Mouse (Mus musculus): ENCODE measurements around the gene Tnnc2. TPM values are rescaled to one million over a fixed set of nuclear protein-coding genes. Genes with fewer than 3 reads are reported as not detected.

The Tnnc2 gene
- polyA plus RNA-seq, 1 experiment from 2014 or later, result 1.0 TPM

- Histone ChIP-seq H3K27ac (no peak overlapping the region), H3K9ac (ENCODE audit: low read depth, low read length) (no peak overlapping the region), H3K4me3 (replicated peaks; ENCODE audit: low read depth, low read length) (no peak overlapping the region), H3K27me3 (ENCODE audit: insufficient read depth, low read length) (no peaks in the 10 kb centered on the region), H3K4me1 (replicated peaks; ENCODE audit: insufficient read depth, low read length) (no peaks in the 10 kb centered on the region), H3K36me3 (ENCODE audit: insufficient read depth, low read length) (no peaks in the 10 kb centered on the region), H3K4me2 (ENCODE audit: low read length) (no peak overlapping the region), H3K9me3 (replicated peaks; ENCODE audit: low read length) (no peaks in the 10 kb centered on the region)
- no peak for TF ChIP-seq CTCF (IDR thresholded peaks at IDR 0.05; ENCODE audit: low read depth)
- 91% methylated on average over 2 of the region's 2 CpGs for WGBS
- no peak for ATAC-seq (replicated peaks; ENCODE audit: low FRiP score, low read depth)
- no peak for DNase-seq (ENCODE audit: low spot score)
These were observed 46.5 kb downstream of the Tnnc2 start for GRCm38 (mm10) chr2:164733259-164733658.

GRCm38 (mm10) chr2:164731719-164732118 is 48.0 kb downstream of the Tnnc2 start:
- H3K9me3 ChIP-seq (replicated peaks; ENCODE audit: low read length), result no peaks in the 10 kb centered on the region
- no peak for TF ChIP-seq CTCF (IDR thresholded peaks at IDR 0.05; ENCODE audit: low read depth)
- WGBS, result 68% methylated on average over 5 of the region's 5 CpGs
- ATAC-seq (replicated peaks; ENCODE audit: low FRiP score, low read depth) (no peak), DNase-seq (ENCODE audit: low spot score) (no peak)
- no peaks in the 10 kb centered on the region for H3K36me3 ChIP-seq (ENCODE audit: insufficient read depth, low read length)
- H3K4me3 ChIP-seq (replicated peaks; ENCODE audit: low read depth, low read length), result no peak overlapping the region
- no peak overlapping the region for H3K4me2 ChIP-seq (ENCODE audit: low read length)
- no peaks in the 10 kb centered on the region for H3K27me3 ChIP-seq (ENCODE audit: insufficient read depth, low read length)
- H3K27ac ChIP-seq, result no peak overlapping the region
- no peaks in the 10 kb centered on the region for H3K4me1 ChIP-seq (replicated peaks; ENCODE audit: insufficient read depth, low read length)
- no peak overlapping the region for H3K9ac ChIP-seq (ENCODE audit: low read depth, low read length)

Other genes starting within 250 kb of the Tnnc2 start
- gene Wfdc2, start 217.6 kb downstream of the Tnnc2 start, polyA plus RNA-seq (2015; fragmentation: Nextera tagmentation; extraction: Ambion mirVana), result 715 and 716 TPM in 2 replicates
- not detected in 2 replicates for gene Spint3, start 206.5 kb downstream of the Tnnc2 start, polyA plus RNA-seq (2015; fragmentation: Nextera tagmentation; extraction: Ambion mirVana)
- not detected in 2 replicates for gene Wfdc6a, start 194.5 kb downstream of the Tnnc2 start, polyA plus RNA-seq (2015; fragmentation: Nextera tagmentation; extraction: Ambion mirVana)
- gene Eppin, start 186.4 kb downstream of the Tnnc2 start, polyA plus RNA-seq (2015; fragmentation: Nextera tagmentation; extraction: Ambion mirVana), result 0.16 TPM in 1 of 2 replicates, not detected in the other
- gene Wfdc6b, start 166.4 kb downstream of the Tnnc2 start, polyA plus RNA-seq (2015; fragmentation: Nextera tagmentation; extraction: Ambion mirVana), result not detected in 2 replicates
- gene Wfdc8, start 166.3 kb downstream of the Tnnc2 start, polyA plus RNA-seq (2015; fragmentation: Nextera tagmentation; extraction: Ambion mirVana), result 0.05 TPM in 1 of 2 replicates, not detected in the other
- 0.17 TPM in 1 of 2 replicates, not detected in the other for gene Wfdc16, start 141.2 kb downstream of the Tnnc2 start, polyA plus RNA-seq (2015; fragmentation: Nextera tagmentation; extraction: Ambion mirVana)
- gene Wfdc10, start 123.9 kb downstream of the Tnnc2 start, polyA plus RNA-seq (2015; fragmentation: Nextera tagmentation; extraction: Ambion mirVana), result 0.34 and 0.38 TPM in 2 replicates
- gene Wfdc9, start 123.4 kb downstream of the Tnnc2 start, polyA plus RNA-seq (2015; fragmentation: Nextera tagmentation; extraction: Ambion mirVana), result not detected in 2 replicates
- not detected in 2 replicates for gene Wfdc11, start 105.9 kb downstream of the Tnnc2 start, polyA plus RNA-seq (2015; fragmentation: Nextera tagmentation; extraction: Ambion mirVana)
- gene Wfdc13, start 94.9 kb downstream of the Tnnc2 start, polyA plus RNA-seq (2015; fragmentation: Nextera tagmentation; extraction: Ambion mirVana), result 1.4 and 1.6 TPM in 2 replicates
- 0.84 and 1.4 TPM in 2 replicates for gene Spint4, start 81.5 kb downstream of the Tnnc2 start, polyA plus RNA-seq (2015; fragmentation: Nextera tagmentation; extraction: Ambion mirVana)
- not detected in 2 replicates for gene Spint5, start 64.7 kb downstream of the Tnnc2 start, polyA plus RNA-seq (2015; fragmentation: Nextera tagmentation; extraction: Ambion mirVana)
- gene Wfdc3, start 34.0 kb downstream of the Tnnc2 start, polyA plus RNA-seq (2015; fragmentation: Nextera tagmentation; extraction: Ambion mirVana), result 0.64 and 1.1 TPM in 2 replicates
- gene Dnttip1, start 34.0 kb downstream of the Tnnc2 start, polyA plus RNA-seq (2015; fragmentation: Nextera tagmentation; extraction: Ambion mirVana), result 58.5 and 62.4 TPM in 2 replicates
- 132 and 156 TPM in 2 replicates for gene Ube2c, start 10.1 kb downstream of the Tnnc2 start, polyA plus RNA-seq (2015; fragmentation: Nextera tagmentation; extraction: Ambion mirVana)
- gene Snx21, start 5.9 kb upstream of the Tnnc2 start, polyA plus RNA-seq (2015; fragmentation: Nextera tagmentation; extraction: Ambion mirVana), result 19.9 and 21.7 TPM in 2 replicates
- 28.7 and 33.2 TPM in 2 replicates for gene Acot8, start 24.9 kb upstream of the Tnnc2 start, polyA plus RNA-seq (2015; fragmentation: Nextera tagmentation; extraction: Ambion mirVana)
- gene Zswim3, start 25.1 kb upstream of the Tnnc2 start, polyA plus RNA-seq (2015; fragmentation: Nextera tagmentation; extraction: Ambion mirVana), result 5.2 and 5.4 TPM in 2 replicates
- gene Zswim1, start 42.7 kb upstream of the Tnnc2 start, polyA plus RNA-seq (2015; fragmentation: Nextera tagmentation; extraction: Ambion mirVana), result 15.5 and 15.8 TPM in 2 replicates
- gene Spata25, start 48.6 kb upstream of the Tnnc2 start, polyA plus RNA-seq (2015; fragmentation: Nextera tagmentation; extraction: Ambion mirVana), result not detected in 2 replicates
- 219 and 254 TPM in 2 replicates for gene Ctsa, start 52.9 kb upstream of the Tnnc2 start, polyA plus RNA-seq (2015; fragmentation: Nextera tagmentation; extraction: Ambion mirVana)
- gene Neurl2, start 53.5 kb upstream of the Tnnc2 start, polyA plus RNA-seq (2015; fragmentation: Nextera tagmentation; extraction: Ambion mirVana), result 9.2 and 9.4 TPM in 2 replicates
- 43.9 and 45.4 TPM in 2 replicates for gene Pltp, start 77.7 kb upstream of the Tnnc2 start, polyA plus RNA-seq (2015; fragmentation: Nextera tagmentation; extraction: Ambion mirVana)
- 70.0 and 76.5 TPM in 2 replicates for gene Pcif1, start 99.3 kb upstream of the Tnnc2 start, polyA plus RNA-seq (2015; fragmentation: Nextera tagmentation; extraction: Ambion mirVana)
- gene Zfp335, start 131.8 kb upstream of the Tnnc2 start, polyA plus RNA-seq (2015; fragmentation: Nextera tagmentation; extraction: Ambion mirVana), result 7.5 and 7.6 TPM in 2 replicates
- 1.7 and 1.9 TPM in 2 replicates for gene Mmp9, start 160.8 kb upstream of the Tnnc2 start, polyA plus RNA-seq (2015; fragmentation: Nextera tagmentation; extraction: Ambion mirVana)
- gene Slc12a5, start 180.8 kb upstream of the Tnnc2 start, polyA plus RNA-seq (2015; fragmentation: Nextera tagmentation; extraction: Ambion mirVana), result 0.68 and 0.74 TPM in 2 replicates

All from kidney, postnatal 0 days (tissue).